Mouse (Mus musculus) C2C12 (cell line): Measurements from ENCODE around the gene Mkln1. TPM values are rescaled to one million over a fixed set of nuclear protein-coding genes. Genes with fewer than 3 reads are reported as not detected.

Source experiments
- H3K27me3 ChIP-seq: one replicate; pipeline ENCODE4 v1.6.1; 2011; ENCODE audit not compliant: control insufficient read depth, insufficient read depth, insufficient read length
- H3K36me3 ChIP-seq: one replicate; pipeline ENCODE4 v1.6.1; 2011; ENCODE audit not compliant: control insufficient read depth, insufficient read depth
- H3K4me3 ChIP-seq: one replicate; pipeline ENCODE4 v1.5.1; 2011; ENCODE audit warnings: mild to moderate bottlenecking, control low read depth; ENCODE audit not compliant: poor library complexity, insufficient read depth, severe bottlenecking
- H3K79me2 ChIP-seq: one replicate; pipeline ENCODE4 v1.6.1; 2011; ENCODE audit not compliant: control insufficient read depth, insufficient read depth
- H3K79me3 ChIP-seq: one replicate; pipeline ENCODE4 v1.6.1; 2011; ENCODE audit warnings: low read depth, control low read depth
- H3ac ChIP-seq: one replicate; pipeline ENCODE3; 2011; ENCODE audit warnings: low read depth; ENCODE audit not compliant: control insufficient read depth, insufficient read length
- CEBPB ChIP-seq: IDR thresholded peaks from one replicate; pipeline ENCODE4 v1.6.1; 2011; ENCODE audit warnings: low read depth, mild to moderate bottlenecking, control low read depth, moderate library complexity
- CTCF ChIP-seq: IDR thresholded peaks from one replicate; pipeline ENCODE4 v1.5.1; 2011; ENCODE audit not compliant: control insufficient read depth, insufficient read depth, insufficient read length
- FOSL1 ChIP-seq: IDR thresholded peaks from one replicate; pipeline ENCODE4 v1.8.0; 2011; ENCODE audit warnings: mild to moderate bottlenecking, low read length; ENCODE audit not compliant: poor library complexity, insufficient read depth, severe bottlenecking
- MAX ChIP-seq: IDR thresholded peaks from one replicate; pipeline ENCODE4 v1.6.1; 2011; ENCODE audit warnings: mild to moderate bottlenecking, control low read depth
- MYOD1 ChIP-seq: IDR thresholded peaks from one replicate; pipeline ENCODE4 v1.6.1; 2011; ENCODE audit warnings: low read depth; ENCODE audit not compliant: control insufficient read depth, insufficient read length
- MYOG ChIP-seq: IDR thresholded peaks from one replicate; pipeline ENCODE4 v1.6.1; 2011; ENCODE audit not compliant: control insufficient read depth, insufficient read length; ENCODE audit errors: extremely low read depth
- USF1 ChIP-seq: IDR thresholded peaks from one replicate; pipeline ENCODE4 v1.6.1; 2011; ENCODE audit warnings: low read depth, mild to moderate bottlenecking, control low read depth, moderate library complexity
- polyA plus RNA-seq: library from polyadenylated mRNA; unstranded; fragments of >200 nt; fragmentation: generic; extraction: Trizol; gene quantifications from one replicate; pipeline ENCODE4 v1.2.1, GENCODE M21; 2012; ENCODE audit warnings: missing spikeins

The Mkln1 gene
- polyA plus RNA-seq, 1 experiment, result 44.9 TPM

GRCm38 (mm10) chr6:31524121-31524520 lies 125.6 kb downstream of the Mkln1 start:
- no peak overlapping the region for H3K4me3 ChIP-seq

GRCm38 (mm10) chr6:31524647-31525046 lies 126.1 kb downstream of the Mkln1 start:
- Histone ChIP-seq H3K4me3 (no peak overlapping the region), H3K79me3 (no peaks in the 10 kb centered on the region), H3K79me2 (no peaks in the 10 kb centered on the region), H3K36me3 (no peaks in the 10 kb centered on the region), H3K27me3 (no peaks in the 10 kb centered on the region), H3ac (no peak overlapping the region)
- TF ChIP-seq USF1 (no peak), MYOD1 (no peak), CEBPB (no peak), CTCF (no peak), FOSL1 (no peak), MYOG (no peak), MAX (no peak)

More at GRCm38 (mm10) chr6:31524121-31524520, 125.6 kb downstream of the Mkln1 start:
- TF ChIP-seq CTCF (no peak), MYOG (no peak), MAX (no peak), CEBPB (no peak), MYOD1 (no peak), USF1 (no peak)
- H3K79me3 ChIP-seq, result no peaks in the 10 kb centered on the region
- no peaks in the 10 kb centered on the region for H3K36me3 ChIP-seq
- no peak overlapping the region for H3ac ChIP-seq
- no peaks in the 10 kb centered on the region for H3K79me2 ChIP-seq
- H3K27me3 ChIP-seq, result no peaks in the 10 kb centered on the region

GRCm38 (mm10) chr6:31525231-31525900 lies 126.8 kb downstream of the Mkln1 start:
- Histone ChIP-seq H3K79me3 (no peaks in the 10 kb centered on the region), H3K79me2 (no peaks in the 10 kb centered on the region)
- TF ChIP-seq CTCF (peak; percentile 86), MYOG (no peak)

GRCm38 (mm10) chr6:31526929-31527328 lies 128.4 kb downstream of the Mkln1 start:
- H3K27me3 ChIP-seq, result no peaks in the 10 kb centered on the region
- H3K4me3 ChIP-seq, result no peak overlapping the region
- TF ChIP-seq USF1, result no peak
- TF ChIP-seq MYOG, result no peak
- no peak for TF ChIP-seq CTCF
- no peak for TF ChIP-seq CEBPB
- TF ChIP-seq MYOD1, result no peak
- no peak for TF ChIP-seq FOSL1
- TF ChIP-seq MAX, result no peak
- H3K36me3 ChIP-seq, result no peaks in the 10 kb centered on the region
- no peaks in the 10 kb centered on the region for H3K79me3 ChIP-seq
- H3K79me2 ChIP-seq, result no peaks in the 10 kb centered on the region
- no peak overlapping the region for H3ac ChIP-seq

More at GRCm38 (mm10) chr6:31525231-31525900, 126.8 kb downstream of the Mkln1 start:
- H3K27me3 ChIP-seq, result no peaks in the 10 kb centered on the region
- H3K4me3 ChIP-seq, result no peak overlapping the region
- H3ac ChIP-seq, result no peak overlapping the region
- no peaks in the 10 kb centered on the region for H3K36me3 ChIP-seq

- H3K79me2 ChIP-seq, result no peaks in the 10 kb centered on the region
- no peaks in the 10 kb centered on the region for H3K79me3 ChIP-seq
- no peak overlapping the region for H3K4me3 ChIP-seq
- H3K36me3 ChIP-seq, result no peaks in the 10 kb centered on the region
- no peak overlapping the region for H3ac ChIP-seq
- no peaks in the 10 kb centered on the region for H3K27me3 ChIP-seq
- no peak for TF ChIP-seq CEBPB
- TF ChIP-seq CTCF, result peak; percentile 9
These were observed 129.4 kb downstream of the Mkln1 start for GRCm38 (mm10) chr6:31527897-31528296.

- H3K79me3 ChIP-seq, result no peaks in the 10 kb centered on the region
- H3K4me3 ChIP-seq, result no peak overlapping the region
- H3K27me3 ChIP-seq, result no peaks in the 10 kb centered on the region
- TF ChIP-seq USF1 (no peak), FOSL1 (no peak), CTCF (no peak), MYOD1 (no peak), MYOG (no peak), CEBPB (no peak), MAX (no peak)
- H3K36me3 ChIP-seq, result no peaks in the 10 kb centered on the region
- no peaks in the 10 kb centered on the region for H3K79me2 ChIP-seq
- no peak overlapping the region for H3ac ChIP-seq
These were observed 129.8 kb downstream of the Mkln1 start for GRCm38 (mm10) chr6:31528339-31528738.
